Mouse (Mus musculus) thymus, postnatal 14 days (tissue): ENCODE measurements around the gene Ptprm.
A peak's percentile ranks its signal among the peaks of the same experiment; 100 is the strongest.

Source experiments
- DNase-seq: peaks from one replicate; pipeline ENCODE4 v3.0.0; 2021

The Ptprm gene

DNA sequence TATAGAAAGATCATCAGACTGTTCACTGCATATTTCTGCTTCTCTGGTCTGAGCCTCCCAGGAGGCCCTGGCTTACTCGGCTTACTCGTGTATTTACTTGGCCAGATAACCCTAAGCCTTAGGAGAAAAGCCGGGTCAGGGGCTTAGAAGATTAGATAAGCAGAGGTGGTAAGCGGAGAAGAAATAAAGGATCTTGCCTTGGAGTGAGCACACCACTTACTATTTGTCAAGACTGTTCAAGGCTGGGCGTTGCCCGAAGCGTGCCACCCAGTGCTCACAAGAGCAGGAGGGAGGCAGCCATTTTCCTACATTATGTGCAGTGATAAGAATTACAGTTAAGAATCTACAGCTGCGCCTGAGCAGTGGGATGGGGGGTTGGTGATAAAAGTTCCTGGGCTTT is 646.6 kb downstream of the Ptprm start:
- no peak for DNase-seq

DNA sequence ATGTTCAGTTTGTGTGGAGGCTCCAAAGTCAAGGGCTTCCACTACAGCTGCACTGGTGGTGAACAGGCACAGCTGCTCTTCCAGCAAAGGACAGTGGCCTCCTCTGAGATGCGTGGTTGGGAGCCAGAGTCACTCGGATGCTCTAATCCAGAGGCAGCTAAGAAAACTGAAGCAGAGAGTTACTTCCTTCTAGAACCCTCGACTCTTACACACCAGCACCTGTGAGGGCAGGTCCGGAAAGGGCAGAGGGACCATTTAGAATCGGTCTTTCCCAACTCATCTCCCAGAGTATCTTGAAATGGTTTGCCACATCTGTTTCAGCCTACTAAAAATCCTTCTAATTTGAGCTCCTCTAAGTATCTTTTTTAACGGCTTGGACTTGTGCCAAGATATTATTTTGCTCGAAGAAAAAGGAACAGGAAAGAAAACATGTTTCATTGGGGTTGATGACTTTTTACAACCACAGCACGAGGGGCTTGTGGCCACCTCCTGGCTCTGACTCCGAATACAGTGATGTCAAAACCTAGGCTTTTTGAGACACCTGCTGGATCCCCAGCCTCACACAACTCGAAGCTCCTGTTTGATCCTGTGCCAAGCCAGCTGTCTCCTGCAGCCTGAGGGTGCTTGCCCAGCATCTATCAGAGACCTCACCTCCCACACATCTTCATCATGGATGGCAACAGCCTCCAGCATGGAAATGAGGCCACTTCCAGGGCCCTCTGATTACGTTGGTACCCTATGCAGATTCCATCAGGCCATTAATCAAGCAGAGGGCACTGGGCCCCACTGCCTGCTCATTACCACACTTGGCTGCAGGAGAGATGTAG is 652.7 kb downstream of the Ptprm start:
- DNase-seq: no peak

DNA sequence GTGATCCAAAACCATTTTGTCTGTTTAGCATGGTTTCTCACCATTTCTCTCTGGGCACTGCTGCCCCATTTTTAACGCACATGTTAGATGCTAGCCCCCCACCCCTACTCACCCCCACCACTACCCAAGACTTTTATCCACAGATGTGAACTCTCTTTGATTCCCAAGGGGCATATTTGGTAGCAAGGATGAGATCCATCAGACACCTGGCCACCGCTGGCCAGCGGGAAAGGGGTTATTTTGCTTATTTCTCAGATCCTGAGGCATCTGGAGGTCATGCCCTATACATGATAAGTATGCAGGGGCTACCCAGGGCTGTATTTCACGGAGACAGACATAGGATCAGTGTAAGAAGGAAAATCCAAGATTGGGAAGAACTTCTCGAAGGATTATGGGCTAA is 654.4 kb downstream of the Ptprm start:
- DNase-seq: no peak

DNA sequence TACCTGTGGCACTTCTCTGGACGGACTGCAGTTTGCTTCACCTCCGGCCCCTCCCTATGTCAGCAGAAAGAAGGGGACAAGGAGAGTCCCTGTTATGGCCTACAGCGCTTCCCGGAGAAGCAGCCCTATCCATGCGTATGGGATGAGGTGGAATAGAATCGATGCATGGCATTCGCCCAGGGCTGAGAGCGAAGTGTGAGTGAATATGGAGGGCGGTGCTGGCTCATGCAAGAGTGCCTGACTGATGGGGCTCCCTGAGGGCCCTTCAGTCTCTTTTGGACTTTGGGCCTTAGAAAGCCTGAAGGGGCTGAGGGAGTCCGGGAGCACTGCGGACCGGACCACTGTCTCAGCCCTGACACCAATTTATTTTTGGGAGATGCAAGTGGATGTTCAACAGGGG is 656.6 kb downstream of the Ptprm start:
- no peak for DNase-seq

DNA sequence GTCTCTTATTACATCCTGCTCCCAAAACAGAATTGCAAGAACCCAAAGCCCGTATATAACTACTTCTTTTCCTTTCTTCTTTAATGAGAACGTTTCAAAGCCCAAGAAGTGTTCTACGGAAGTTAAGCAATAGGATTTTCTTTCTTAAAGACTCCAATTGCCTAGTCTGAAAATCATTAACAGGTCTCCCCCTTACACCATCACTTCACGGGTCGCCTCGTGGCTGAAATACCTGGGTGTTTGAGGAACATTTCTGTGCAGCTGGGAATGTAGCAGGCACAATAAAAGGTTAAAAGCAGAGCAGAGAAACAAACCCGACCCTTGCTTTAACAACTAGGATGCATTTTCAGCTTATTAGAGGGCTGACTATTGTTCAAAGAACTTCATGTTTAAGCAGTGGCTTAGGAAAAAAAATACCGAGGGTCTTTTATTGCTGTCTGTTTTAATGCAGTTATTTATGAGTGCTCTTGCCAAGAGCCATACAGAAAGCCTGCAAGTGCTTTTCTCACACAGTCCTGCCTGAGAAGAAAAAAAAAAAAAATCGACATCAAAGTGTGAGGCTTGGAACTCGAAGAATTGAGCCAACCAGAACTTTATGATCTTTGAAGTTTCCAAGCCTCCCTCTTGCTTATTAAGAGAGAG is 657.6 kb downstream of the Ptprm start:
- DNase-seq: no peak

DNA sequence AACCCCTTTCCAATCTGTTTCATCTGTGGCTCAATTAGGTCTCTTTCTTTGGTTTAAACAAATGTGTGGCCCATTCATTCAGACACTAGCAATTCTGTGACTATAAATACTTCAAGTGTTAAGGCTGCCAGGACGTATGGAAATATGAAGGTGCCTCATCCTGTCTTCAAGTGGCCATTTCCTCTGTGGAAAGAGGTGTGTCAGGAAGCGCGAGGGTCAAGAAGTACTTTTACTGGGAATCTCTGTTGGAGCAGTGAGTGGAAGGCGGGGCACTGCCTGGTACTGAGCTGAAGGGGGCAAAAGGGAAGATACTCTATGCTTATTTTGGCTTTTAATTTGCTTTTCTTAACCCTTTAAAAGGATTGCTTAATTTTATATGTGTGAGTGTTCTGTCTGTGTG is 659.9 kb downstream of the Ptprm start:
- DNase-seq: no peak

DNA sequence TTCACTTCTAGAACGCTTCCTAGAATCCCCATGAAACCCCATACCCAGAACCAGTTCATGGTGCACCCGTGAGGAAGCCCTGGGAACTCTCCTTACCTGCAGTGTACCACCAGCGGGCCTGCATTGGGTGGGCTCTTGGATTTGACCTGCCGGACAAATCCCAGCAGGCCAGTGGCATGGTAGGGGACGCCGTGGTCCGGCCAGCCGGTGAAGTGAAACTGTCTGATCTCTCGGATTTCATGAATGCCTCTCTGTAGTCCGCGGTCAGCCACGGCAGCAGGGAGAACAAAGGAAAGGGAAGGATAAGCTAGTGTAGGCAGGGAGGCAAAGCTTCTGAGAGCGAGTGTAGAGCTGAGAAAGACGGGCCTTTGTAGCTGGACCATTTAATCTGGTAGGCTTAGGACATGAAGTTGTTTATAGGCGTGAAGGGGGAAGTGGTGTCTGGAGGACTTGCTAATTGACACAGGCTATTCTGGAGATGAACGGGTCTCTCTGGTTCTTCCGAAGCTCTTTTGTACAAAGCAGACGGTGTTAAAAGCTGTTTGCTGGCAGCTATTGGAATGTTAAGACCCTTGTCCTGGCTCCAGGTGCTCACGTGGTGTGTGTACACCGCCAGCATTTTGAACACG is 660.5 kb downstream of the Ptprm start:
- no peak for DNase-seq

DNA sequence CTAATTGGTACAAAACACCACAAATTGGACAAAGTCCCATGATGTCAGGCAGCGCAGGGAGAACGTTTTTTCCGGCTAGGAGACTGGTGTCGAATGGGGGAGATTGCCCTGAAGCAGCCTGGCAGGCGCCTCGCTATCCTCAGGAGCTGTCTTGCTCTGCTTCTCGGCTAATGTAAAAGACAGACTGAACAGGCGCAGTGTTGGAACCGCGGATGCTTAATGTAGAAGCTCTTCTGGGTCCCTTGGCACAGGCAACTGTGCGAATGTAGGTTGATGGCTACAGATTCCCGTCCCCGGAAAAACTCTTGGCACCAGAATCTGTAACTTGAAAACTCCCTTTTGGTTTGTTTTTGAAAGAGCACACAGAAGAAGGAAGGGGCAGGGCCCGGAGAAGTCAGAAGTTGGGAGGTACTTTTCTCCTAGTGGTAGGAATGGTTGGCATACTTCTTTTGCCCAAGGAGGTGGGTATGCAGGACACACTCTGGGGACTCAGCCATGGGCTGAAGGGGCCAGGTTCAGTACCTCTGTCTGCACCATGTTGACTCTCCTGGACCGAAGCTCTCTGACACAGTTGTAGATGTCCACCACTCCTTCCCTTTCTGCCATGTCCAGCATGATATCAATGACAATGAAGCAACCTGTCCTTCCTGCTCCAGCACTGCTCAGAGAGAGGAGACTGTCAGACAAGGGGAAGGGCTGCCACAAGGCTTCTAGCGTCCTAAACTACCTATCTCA is 661.1 kb downstream of the Ptprm start:
- DNase-seq: no peak

DNA sequence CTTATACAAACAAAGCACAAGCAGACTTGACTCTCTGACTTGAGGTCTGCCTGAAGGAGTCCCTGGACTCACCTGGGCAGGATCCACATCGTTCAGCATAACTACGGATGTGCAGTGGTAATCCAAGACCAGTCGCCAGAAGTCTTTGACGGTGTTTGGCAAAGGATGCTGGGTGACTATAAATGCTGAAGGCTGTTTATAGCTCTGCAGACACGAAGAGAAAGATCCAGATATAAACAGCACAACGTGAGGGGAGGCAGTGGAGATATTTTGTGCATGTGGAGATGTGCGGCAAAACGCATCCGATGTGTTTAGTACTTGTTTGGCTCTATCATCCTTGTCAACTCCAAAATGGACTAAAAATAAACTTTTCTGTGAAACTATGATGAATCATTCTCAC is 666.1 kb downstream of the Ptprm start:
- no peak for DNase-seq

DNA sequence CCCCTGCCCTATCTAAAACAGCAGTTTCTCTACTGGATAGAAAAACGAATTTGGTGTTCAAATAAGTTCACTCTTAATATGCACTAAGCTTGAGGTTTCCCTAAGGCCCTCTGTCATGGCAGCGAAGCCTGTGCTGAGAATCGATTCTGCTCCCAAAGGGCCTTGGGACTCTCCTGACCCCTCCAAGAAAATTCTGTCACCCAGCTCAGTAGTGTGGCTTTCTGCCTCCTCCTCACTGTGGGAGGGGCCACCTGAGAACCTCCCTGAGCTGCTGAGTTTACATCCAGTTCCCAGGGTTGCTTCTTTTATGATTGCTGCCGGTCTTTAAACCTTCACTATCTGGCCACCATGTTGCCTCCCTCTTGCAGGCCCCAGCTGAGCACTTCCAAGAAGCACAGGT is 666.7 kb downstream of the Ptprm start:
- no peak for DNase-seq

DNA sequence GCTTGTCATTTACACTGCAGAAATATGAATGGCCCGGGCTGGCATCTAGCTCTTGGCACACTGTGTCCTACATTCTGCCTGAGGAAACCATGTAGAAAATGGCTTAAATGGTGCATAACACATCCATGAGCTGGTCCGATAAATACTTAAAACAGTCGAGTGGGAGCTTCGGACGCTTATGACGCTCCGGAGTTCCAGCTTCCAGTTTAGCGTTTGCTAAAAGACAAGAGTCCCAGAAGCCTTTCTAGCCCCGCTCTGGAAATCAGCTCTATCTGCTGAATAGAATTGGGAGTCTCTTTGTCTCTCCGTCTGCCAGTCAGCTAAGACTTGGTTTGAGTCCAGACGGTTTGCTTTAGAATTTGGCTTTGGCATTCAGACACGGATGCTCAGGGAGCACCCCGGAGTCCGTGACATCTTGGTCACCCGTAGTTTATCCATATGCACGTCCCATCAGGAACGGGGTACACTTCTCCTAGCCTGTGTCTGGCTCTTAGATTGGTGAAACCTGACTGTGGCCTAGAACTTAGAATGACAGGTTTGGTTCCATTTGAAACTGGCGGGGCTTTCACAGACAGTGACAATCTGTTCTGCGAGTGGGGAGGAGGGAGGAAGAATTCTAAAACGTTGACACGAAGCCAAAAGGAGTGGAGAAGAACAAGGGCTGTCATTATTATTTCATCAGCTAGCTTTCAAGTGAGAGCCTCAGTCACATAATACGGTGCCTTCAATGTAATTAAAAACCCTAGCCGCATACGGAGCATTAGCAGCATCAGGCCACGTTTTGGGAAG is 667.4 kb downstream of the Ptprm start:
- no peak for DNase-seq

DNA sequence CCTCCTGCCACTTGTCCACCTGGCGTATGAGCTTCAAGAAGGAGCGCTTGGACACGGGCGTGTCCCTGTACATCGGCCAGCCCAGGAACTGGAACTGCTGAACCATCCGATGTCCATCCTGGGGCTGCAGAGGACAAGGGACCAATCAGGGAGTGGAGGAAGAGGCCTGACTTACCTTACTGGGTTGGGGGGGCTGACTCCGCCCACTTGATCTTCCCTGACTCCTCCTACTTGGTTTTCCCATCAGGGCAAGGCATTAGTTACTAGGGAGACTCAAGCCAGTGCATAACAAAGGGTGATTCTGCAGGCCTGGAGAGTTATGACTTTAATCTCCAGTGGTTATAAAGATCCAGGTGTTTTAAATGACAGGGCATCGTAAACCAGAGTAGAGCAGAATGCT is 670.8 kb downstream of the Ptprm start:
- DNase-seq: no peak

DNA sequence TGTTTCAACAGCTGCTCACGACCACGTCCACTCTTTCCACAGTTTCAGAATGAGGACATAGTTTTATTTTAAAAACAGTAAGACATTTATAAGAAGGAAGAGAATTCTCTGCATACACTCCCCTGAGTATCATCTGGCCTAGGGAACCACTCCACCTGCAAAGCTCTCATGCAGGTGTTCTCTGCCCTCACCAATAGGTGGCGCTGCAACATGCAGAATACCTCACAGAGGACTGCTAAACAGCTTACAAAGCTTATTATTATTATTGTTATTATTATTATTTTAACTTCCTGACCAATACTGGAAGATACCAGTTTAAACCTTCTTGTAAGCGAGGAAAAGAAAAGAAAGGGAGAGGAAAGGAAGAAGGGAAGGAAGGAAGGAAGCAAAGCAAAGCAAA is 673.6 kb downstream of the Ptprm start:
- DNase-seq: peak; percentile 29

DNA sequence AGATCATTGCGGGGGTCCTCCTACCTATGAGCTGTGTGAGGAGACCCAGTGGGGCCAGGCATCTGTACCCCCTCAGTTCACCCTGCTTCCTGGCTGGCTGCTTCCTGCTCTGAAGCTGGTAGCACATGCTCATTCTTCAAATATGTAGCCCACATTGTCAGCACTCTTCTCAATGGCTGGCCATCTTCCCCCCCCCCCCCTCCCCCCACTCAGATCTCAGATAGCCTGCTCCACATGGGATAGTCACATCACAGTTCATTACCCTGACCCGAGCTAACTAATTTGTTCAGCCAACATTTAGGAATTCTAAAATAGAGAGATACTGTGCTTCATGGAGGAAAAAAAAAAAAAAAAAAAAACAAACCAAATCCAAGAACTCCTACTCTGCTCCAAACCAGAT is 679.6 kb downstream of the Ptprm start:
- no peak for DNase-seq

DNA sequence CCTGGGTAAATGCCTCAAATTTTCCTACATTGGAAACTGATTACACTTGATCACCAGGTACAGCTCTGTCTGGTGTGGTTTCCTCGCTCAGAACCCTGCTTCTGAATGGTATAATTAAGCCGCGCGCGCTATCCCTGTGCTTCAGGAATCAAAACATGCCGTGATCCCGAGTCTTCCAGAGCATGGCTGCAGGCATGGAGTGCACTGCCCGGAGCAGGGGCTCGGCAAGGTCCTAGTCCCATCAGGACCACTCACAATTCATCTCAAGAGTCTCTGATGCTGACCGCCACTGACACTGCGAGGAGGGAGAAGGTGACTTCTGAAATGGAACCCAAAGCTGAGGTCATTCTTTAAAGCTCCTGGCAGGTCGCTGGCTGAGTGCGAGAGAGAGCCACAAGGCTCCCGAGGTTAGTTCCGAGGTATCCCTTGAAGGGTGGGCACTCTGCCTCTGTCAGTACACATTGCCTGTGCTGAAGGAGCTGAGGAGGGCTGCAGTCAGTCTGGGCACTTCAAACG is 682.5 kb downstream of the Ptprm start:
- DNase-seq: no peak

DNA sequence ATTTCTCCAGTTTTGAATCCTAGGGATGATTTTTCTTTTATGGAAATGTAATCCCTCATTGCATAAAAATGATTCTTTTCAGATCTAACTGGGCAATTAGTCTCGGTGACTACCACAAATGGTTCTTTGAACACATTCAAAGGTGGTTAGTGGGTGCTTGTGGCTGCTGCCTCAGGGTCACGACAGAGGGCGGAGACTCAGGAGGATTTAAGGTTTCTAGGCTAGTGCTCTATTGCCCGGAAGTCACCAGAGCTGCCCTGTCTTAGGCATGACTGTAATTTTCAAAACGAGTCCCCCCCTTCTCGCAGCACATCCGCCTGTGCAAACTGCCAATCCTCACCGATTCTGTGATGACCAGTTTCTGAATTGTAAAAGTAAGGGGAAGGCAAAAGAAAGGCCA is 683.0 kb downstream of the Ptprm start:
- DNase-seq: no peak

DNA sequence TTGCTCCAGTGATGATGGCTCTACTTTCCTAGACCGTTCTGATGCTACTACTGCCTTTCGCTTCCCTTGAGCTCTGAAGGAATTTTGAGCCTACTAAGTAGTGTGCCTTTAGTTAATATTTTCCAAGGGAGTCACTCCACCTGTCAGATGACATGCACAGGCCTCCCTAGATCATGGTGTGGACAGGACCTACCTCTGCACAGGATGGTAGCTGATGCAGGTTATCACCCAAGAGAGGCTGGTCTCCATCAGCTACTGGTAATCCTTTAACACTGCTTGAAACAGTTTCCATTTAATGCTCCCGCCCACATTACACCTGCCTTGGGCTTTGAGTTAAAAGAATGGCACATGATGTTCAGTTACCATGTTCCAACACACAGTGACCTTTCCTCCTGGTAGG is 688.5 kb downstream of the Ptprm start:
- DNase-seq: no peak

DNA sequence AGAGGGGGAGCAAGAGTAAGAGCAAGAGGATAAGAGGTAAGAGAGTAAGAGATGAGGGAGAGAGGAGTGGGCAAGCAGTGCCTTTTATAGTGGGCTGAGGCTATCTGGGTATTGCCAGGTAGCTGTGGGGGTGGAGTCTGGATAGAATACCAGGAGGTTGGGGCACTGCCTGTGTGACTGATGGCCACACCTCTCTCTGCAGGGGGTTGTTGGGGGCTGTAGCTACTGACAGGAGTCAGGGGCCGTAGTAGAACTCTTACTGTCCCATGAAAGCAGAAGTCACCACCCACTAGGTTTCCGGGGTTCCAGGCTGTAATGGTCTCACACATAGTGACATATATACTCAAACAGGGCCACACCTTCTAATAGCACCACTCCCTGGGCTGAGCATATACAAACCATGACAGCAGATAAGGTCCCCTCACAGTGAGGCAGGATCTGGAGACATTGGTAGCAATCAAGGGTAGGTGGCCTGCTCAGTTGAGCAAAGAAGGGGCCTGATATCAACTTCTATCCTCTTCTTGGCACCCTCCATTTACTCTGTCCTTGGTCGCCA is 689.0 kb downstream of the Ptprm start:
- DNase-seq: no peak

DNA sequence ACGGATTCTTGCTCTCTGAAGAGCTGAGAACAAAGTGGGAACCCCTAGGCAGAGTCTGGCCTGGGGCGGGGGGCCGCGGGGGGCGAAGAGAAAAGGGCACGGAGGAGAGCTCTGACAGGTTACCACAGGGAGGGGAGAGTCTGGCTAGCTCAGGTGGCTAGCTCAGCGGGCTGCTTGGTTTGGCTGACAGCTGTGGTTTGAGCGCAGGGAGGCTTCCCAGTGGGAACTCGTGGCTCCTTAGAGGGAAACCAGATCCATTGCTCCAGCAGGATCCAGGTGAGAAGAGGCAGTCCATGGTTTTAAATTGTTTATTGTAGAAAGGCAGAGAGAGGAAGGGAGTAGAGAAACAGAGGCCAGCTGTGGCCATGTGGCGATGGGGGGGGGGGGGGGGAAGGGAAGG is 689.5 kb downstream of the Ptprm start:
- no peak for DNase-seq

DNA sequence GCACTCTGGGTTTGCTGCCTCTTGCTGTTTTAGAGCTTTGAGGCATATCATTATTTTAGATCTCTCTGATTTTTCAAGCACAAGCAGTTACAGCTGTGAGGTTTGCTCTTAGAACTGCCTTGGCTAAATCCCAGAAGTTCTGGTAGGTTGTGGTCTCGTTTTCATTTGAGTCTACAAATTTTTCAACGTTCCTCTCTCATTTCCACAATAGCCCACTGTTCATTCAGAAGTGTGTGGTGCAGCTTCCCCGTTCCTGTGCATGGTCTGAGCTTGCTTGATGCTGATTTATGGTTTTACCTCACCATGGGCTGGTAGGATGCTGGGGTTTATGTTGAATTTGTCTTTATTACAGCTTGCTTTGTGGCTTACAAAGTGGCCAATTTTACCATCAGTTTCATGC is 695.0 kb downstream of the Ptprm start:
- no peak for DNase-seq

DNA sequence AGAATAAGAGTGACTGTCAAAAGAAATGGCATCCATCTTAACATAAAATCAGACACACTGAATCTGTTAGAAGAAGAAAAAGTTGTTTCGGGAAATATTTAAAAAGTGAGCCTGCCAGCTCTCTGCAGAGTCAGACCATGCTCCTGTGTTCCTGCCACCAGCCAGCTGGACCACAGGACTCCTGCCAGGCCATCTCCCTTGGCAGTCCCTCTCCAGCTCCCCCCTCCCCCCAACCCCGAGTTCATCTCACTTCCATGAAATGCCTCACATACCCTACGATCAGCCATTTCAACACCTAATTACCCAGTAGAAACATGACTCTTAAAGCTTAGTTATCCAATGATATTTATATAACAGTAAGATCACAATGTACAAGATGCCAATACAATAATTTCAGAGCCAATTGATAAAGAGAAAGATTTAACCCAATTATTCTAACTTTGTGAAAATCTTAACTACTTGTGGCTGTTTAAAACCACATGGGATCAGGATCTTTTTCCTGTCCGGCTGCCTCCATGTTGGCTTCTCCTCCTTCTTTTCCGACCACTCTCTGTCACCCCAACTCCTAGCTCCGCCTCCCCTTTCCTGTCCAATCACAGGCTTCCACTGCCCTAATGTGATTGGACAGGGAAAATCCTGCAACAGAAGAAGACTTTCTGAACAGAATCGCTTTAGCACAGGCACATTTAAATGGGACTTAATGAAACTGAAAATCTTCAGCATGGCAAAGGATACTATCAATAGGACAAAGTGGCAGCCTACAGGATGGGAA is 716.1 kb downstream of the Ptprm start:
- DNase-seq: no peak
